Mouse (Mus musculus): ENCODE results near the gene Pigo.

GRCm38 (mm10) chr4:43060286-43060685, 34.7 kb upstream of the Pigo start:
- TF ChIP-seq POLR2A (IDR thresholded peaks at IDR 0.05; ENCODE audit: control insufficient read depth, low read depth, low read length) (no peak), CTCF (IDR thresholded peaks at IDR 0.05; ENCODE audit: control insufficient read depth, insufficient read depth, insufficient replicate concordance, low read depth, low read length) (no peak)

All from testis, adult 2 months (tissue).